Mouse (Mus musculus) ovary, postnatal 14 days (tissue): ENCODE measurements around the gene Dnajc5g.
A peak's percentile ranks its signal among the peaks of the same experiment; 100 is the strongest.

Experiments used
- DNase-seq: peaks from one replicate; pipeline ENCODE4 v3.0.0; 2022; ENCODE audit warnings: low spot score

Gene Dnajc5g

DNA sequence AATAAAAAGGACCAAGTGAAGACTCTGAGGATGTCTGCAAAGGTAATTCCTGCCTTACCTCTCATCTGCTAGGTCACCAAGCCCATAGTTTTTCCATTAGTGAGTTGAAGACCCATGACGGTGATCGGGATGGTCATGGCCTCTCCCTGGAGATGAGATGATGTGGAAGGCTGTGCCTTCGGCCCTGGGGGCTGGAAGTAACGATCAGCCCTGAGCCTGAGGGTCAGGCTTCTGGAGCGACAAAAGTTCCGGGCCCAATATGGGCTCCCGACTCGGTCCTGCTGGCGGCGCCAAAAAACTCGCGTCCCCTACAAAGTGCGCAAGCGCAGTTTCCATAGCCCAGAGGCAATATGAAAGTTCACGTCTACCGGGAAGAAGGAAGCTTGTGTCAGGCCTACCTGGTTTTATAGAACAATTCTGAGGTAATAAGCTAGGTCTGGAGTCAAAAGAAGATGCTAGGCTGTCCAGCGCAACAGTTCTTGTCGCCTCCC is 2.0 kb downstream of the Dnajc5g start, which contains the start of gene Slc30a3:
Slc30a3 (minus strand) TSS at position 238 of the 491 bp plus-strand sequence.
- no peak for DNase-seq

DNA sequence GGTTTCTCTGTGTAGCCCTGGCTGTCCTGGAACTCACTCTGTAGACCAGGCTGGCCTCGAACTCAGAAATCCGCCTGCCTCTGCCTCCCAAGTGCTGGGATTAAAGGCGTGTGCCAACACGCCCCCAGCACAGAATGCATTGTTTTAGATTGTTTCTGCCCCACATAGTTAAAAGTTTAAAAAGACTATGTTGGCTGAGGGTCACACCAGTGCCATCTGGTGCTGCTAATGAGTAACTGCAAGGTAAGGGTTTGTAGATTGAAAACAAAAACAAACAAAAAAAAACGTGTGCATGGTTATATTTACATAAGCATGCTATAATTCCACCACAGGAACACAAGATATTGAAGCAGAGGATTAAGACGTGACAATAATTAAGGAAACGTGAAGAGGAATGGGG is 4.7 kb downstream of the Dnajc5g start:
- no peak for DNase-seq

- DNase-seq: no peak
Observed at GRCm38 (mm10) chr5:31116354-31116753, 10.3 kb downstream of the Dnajc5g start, which contains the start of gene Trim54. Gene Trim54 (plus strand): TSS chr5:31116712.

- no peak for DNase-seq
Observed at GRCm38 (mm10) chr5:31116912-31117311, 10.8 kb downstream of the Dnajc5g start.

- no peak for DNase-seq
Observed at GRCm38 (mm10) chr5:31121111-31121510, 15.0 kb downstream of the Dnajc5g start.

DNA sequence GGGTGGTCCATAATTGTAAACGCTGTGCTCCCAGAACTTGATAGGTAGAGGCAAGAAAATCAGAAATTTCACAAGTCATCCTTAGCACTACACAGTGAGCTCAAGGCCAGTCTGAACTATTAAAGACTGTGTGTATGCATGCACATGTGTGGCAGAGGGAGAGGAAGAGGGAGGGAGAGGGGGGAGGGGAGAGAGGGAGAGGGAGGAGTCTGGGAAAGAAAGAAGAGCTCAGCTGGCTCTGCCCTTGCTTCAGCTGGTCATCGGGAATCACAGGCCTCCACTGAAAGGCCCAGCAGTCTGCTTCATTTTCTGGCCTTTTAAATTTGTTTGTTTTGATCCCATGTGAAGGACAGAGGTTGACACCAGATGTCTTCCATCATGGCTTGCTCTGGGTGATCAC is 17.4 kb downstream of the Dnajc5g start:
- no peak for DNase-seq

- no peak for DNase-seq
Observed at GRCm38 (mm10) chr5:31126050-31126449, 20.0 kb downstream of the Dnajc5g start.

- no peak for DNase-seq
Observed at GRCm38 (mm10) chr5:31136730-31137424, 30.8 kb downstream of the Dnajc5g start.

DNA sequence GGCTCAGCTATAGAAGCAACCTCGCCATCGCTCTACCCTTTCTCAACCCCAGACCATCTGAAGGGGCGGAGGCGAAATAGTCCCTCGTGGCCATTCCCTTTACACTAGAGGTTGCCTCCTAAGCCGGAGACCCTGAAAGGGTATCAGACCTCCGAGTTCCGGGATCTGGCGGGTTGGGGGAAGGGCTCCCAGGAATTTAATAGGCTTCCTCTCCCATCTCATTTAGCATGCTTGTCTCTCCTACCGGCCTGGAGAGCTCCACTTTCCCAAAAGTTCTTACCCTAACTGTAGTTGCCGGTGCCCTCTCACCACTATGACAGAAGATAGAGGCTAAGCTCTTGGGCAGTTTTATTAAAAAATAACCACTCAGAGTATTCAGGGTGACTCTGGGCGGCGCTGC is 31.6 kb downstream of the Dnajc5g start:
- no peak for DNase-seq

GRCm38 (mm10) chr5:31138241-31138967 is 32.3 kb downstream of the Dnajc5g start, which contains the start of gene Ucn:
Gene Ucn (minus strand): TSS chr5:31138829.
- no peak for DNase-seq

DNA sequence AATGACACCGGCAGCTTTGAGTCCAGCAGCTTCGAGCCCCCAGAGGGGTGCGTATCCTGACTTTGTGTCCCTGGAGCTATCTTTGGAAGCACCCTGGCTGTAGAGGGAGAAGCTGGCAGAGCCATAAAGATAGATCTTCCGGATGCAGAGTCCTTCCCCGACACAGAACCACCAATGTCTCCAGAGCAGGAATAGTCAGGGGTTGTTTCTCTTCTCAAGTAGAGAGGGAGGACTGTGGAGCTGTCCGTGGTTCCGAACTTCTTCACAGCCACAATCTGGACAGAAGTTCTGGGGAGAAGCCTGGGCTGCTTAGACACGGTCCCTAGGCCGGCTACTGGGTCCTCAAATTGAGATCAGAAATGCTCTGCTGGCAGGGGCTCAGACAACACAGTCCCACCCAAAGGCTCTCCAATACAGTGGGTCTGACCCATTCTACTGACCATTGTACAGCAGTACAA is 32.9 kb downstream of the Dnajc5g start:
- peak; percentile 18 for DNase-seq

DNA sequence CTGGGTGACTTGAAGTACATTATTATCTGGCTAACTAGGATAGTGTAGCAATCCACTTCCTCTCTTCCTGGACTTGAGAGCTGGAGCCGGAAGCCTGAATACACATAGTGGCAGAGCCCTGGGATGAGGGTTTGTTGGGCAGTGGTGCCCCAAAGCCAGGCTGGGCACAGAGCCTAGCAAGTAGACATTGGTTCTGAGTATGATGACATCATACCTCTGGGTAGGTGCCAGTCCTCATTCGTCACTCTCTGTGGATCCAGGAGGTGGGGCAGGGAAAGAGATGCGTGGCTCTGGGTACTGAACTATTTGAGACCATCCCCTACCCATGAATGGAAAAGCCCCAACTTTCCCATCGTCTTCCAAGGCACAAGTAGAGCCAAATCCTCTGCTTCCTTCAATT is 43.7 kb downstream of the Dnajc5g start:
- no peak for DNase-seq

- DNase-seq: no peak
Observed at GRCm38 (mm10) chr5:31151746-31152145, 45.7 kb downstream of the Dnajc5g start.

- DNase-seq: no peak
Observed at GRCm38 (mm10) chr5:31153516-31154151, 47.5 kb downstream of the Dnajc5g start.

- peak; percentile 72 for DNase-seq
Observed at GRCm38 (mm10) chr5:31154152-31154553, 48.1 kb downstream of the Dnajc5g start, which contains the start of gene Mpv17. Gene Mpv17 (minus strand): TSS chr5:31154251.
